Mouse (Mus musculus) thymus, adult 2 months (tissue): ENCODE measurements around the gene Brms1.
A peak's percentile ranks its signal among the peaks of the same experiment; 100 is the strongest.

Experiments
- CTCF ChIP-seq: fragments of 200-500 bp; IDR thresholded peaks from 2 replicates; pipeline ENCODE4 v1.5.1; 2012; ENCODE audit warnings: mild to moderate bottlenecking, control low read depth, low read length, moderate library complexity, borderline replicate concordance; ENCODE audit not compliant: control insufficient read depth, poor library complexity, insufficient read depth; ENCODE audit errors: extremely low read depth
- POLR2A ChIP-seq: fragments of 200-500 bp; IDR thresholded peaks from 2 replicates; pipeline ENCODE4 v1.6.1; 2012; ENCODE audit warnings: mild to moderate bottlenecking, low read length, control low read depth, moderate library complexity; ENCODE audit not compliant: control insufficient read depth, poor library complexity, insufficient read depth; ENCODE audit errors: extremely low read depth

DNA sequence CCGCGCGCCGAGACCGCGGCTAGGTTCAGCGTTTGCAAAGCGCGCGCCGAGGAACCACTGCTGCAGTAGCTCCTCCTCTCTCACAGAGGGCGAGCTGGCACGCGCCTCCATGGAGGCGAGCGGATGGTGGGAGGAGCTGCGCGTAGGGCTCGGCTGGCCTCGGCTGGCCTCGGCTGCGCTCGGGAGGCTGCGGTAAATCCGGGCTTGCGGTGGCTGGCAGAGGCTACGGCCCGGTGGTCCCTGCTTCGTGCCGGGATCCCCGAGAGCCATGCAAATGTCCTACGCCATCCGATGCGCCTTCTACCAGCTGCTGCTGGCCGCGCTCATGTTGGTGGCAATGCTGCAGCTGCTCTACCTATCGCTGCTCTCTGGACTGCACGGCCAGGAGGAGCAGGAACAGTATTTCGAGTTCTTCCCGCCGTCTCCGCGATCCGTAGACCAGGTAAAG lies 2.4 kb upstream of the Brms1 start, which contains the start of the genes B4gat1 and AC124502.3:
- TF ChIP-seq CTCF (peak; percentile 68; the same call in 1 of the 2 replicates), POLR2A (peak; percentile 57; the same call in 1 of the 2 replicates)
